Mouse (Mus musculus) midbrain, postnatal 0 days (tissue): ENCODE data around the gene Oxnad1. TPM values are rescaled to one million over a fixed set of nuclear protein-coding genes. Genes with fewer than 3 reads are reported as not detected.
A peak's percentile ranks its signal among the peaks of the same experiment; 100 is the strongest.

Source experiments
- ATAC-seq: fragments of 200-750 bp; cut with Nextera tagmentation; 2 replicates; pipeline ENCODE4 v1.8.0; 2017; ENCODE audit warnings: moderate number of reproducible peaks, mild to moderate bottlenecking, moderate TSS enrichment, moderate library complexity; ENCODE audit not compliant: low FRiP score
- DNase-seq: peaks from one replicate; pipeline ENCODE4 v3.0.0-alpha.2; 2015; ENCODE audit warnings: low spot score
- H3K27ac ChIP-seq: fragments of 300-500 bp; sonication (generic); 2 replicates; pipeline ENCODE4 v1.5.1; 2014; ENCODE audit warnings: low read depth, mild to moderate bottlenecking, low read length, mixed read lengths
- H3K27me3 ChIP-seq: fragments of 300-500 bp; sonication (generic); 2 replicates; pipeline ENCODE4 v1.6.1; 2014; ENCODE audit warnings: low read length, control low read depth, mixed read lengths; ENCODE audit not compliant: insufficient read depth
- H3K36me3 ChIP-seq: fragments of 300-500 bp; sonication (generic); 2 replicates; pipeline ENCODE4 v1.6.1; 2014; ENCODE audit warnings: low read length, control low read depth, mixed read lengths; ENCODE audit not compliant: insufficient read depth
- H3K4me1 ChIP-seq: fragments of 300-500 bp; sonication (generic); 2 replicates; pipeline ENCODE4 v1.6.1; 2014; ENCODE audit warnings: mild to moderate bottlenecking, control low read depth, antibody characterized with exemption, low read length, mixed read lengths; ENCODE audit not compliant: insufficient read depth
- H3K4me2 ChIP-seq: fragments of 300-500 bp; sonication (generic); 2 replicates; pipeline ENCODE4 v1.6.1; 2014; ENCODE audit warnings: low read depth, mild to moderate bottlenecking, low read length, mixed read lengths; ENCODE audit not compliant: poor library complexity, severe bottlenecking
- H3K4me3 ChIP-seq: fragments of 300-500 bp; sonication (generic); 2 replicates; pipeline ENCODE4 v1.5.1; 2014; ENCODE audit warnings: low read depth, mild to moderate bottlenecking, low read length, moderate library complexity
- H3K9ac ChIP-seq: fragments of 300-500 bp; sonication (generic); replicated peaks from 2 replicates; pipeline ENCODE4 v1.6.1; 2014; ENCODE audit warnings: mild to moderate bottlenecking, low read length, moderate library complexity, mixed read lengths; ENCODE audit not compliant: poor library complexity, severe bottlenecking
- H3K9me3 ChIP-seq: fragments of 300-500 bp; sonication (generic); 2 replicates; pipeline ENCODE4 v1.6.1; 2016; ENCODE audit warnings: low read length, control low read depth
- CTCF ChIP-seq: IDR thresholded peaks from 2 replicates; pipeline ENCODE4 v1.5.1; 2016; ENCODE audit warnings: antibody characterized with exemption, mild to moderate bottlenecking
- WGBS: fragments of 180-500 bp; shearing (Covaris S2); extraction: QIAGEN DNeasy Blood & Tissue Kit; methylation state at CpG from one replicate; pipeline ENCODE4 v1.1.7; 2014; 5-methylcytosine and 5-hydroxymethylcytosine counted together
- polyA plus RNA-seq: library from polyadenylated mRNA; unstranded; fragments of >200 nt; fragmentation: Nextera tagmentation; extraction: Ambion mirVana; gene quantifications from 2 replicates; pipeline ENCODE4 v1.2.1, GENCODE M21; 2015
- total RNA-seq: library from RNA; depleted of rRNA; stranded (reverse); fragments of >200 nt; gene quantifications from 2 replicates; pipeline ENCODE4 v1.2.3, GENCODE M21; 2014; rRNA removed

The Oxnad1 gene
- total and polyA plus RNA-seq, 2 experiments from 2014 or later = 17.8 to 22.6 TPM

GRCm38 (mm10) chr14:32144734-32145133 lies 59.6 kb downstream of the Oxnad1 start:
- H3K4me3 ChIP-seq = no peak overlapping the region
- TF ChIP-seq CTCF = no peak
- H3K27me3 ChIP-seq = no peaks in the 10 kb centered on the region
- H3K4me1 ChIP-seq = no peaks in the 10 kb centered on the region
- DNase-seq = no peak
- no peaks in the 10 kb centered on the region for H3K36me3 ChIP-seq
- no peak overlapping the region for H3K9ac ChIP-seq
- H3K9me3 ChIP-seq = 0 out of 2 replicates have a peak, but pooled peaks cover 4% of the 10 kb centered on the region
- no peak for ATAC-seq
- no peak overlapping the region for H3K27ac ChIP-seq
- H3K4me2 ChIP-seq = no peak overlapping the region

GRCm38 (mm10) chr14:32145401-32145800 lies 60.2 kb downstream of the Oxnad1 start:
- DNase-seq (no peak), ATAC-seq (no peak)
- Histone ChIP-seq H3K9ac (no peak overlapping the region), H3K4me2 (no peak overlapping the region), H3K36me3 (no peaks in the 10 kb centered on the region), H3K4me3 (no peak overlapping the region), H3K27me3 (no peaks in the 10 kb centered on the region), H3K9me3 (0 out of 2 replicates have a peak, but pooled peaks cover 4% of the 10 kb centered on the region), H3K27ac (no peak overlapping the region), H3K4me1 (no peaks in the 10 kb centered on the region)
- TF ChIP-seq CTCF = no peak
- WGBS = 81% methylated on average over 4 of the region's 4 CpGs

- DNase-seq (no peak), ATAC-seq (no peak)
- Histone ChIP-seq H3K36me3 (no peaks in the 10 kb centered on the region), H3K4me1 (no peaks in the 10 kb centered on the region), H3K4me2 (no peak overlapping the region), H3K27me3 (no peaks in the 10 kb centered on the region), H3K27ac (no peak overlapping the region), H3K4me3 (no peak overlapping the region), H3K9me3 (0 out of 2 replicates have a peak, but pooled peaks cover 4% of the 10 kb centered on the region), H3K9ac (no peak overlapping the region)
- no peak for TF ChIP-seq CTCF
- WGBS = 90% methylated on average over 7 of the region's 7 CpGs
These were observed 60.8 kb downstream of the Oxnad1 start for GRCm38 (mm10) chr14:32145809-32146511.

GRCm38 (mm10) chr14:32146578-32146977 lies 61.4 kb downstream of the Oxnad1 start:
- no peak for DNase-seq
- Histone ChIP-seq H3K27me3 (no peaks in the 10 kb centered on the region), H3K4me2 (no peak overlapping the region), H3K27ac (no peak overlapping the region), H3K36me3 (no peaks in the 10 kb centered on the region), H3K4me3 (no peak overlapping the region), H3K9me3 (0 out of 2 replicates have a peak, but pooled peaks cover 4% of the 10 kb centered on the region), H3K9ac (no peak overlapping the region), H3K4me1 (no peaks in the 10 kb centered on the region)
- WGBS = 62% methylated on average over 2 of the region's 2 CpGs
- no peak for ATAC-seq
- TF ChIP-seq CTCF = no peak

- H3K4me3 ChIP-seq = no peak overlapping the region
- DNase-seq (no peak), ATAC-seq (no peak)
These were observed 65.7 kb downstream of the Oxnad1 start for GRCm38 (mm10) chr14:32150872-32151271.

GRCm38 (mm10) chr14:32152243-32152965 lies 67.2 kb downstream of the Oxnad1 start:
- no peak overlapping the region for H3K4me3 ChIP-seq
- ATAC-seq = no peak
- no peaks in the 10 kb centered on the region for H3K36me3 ChIP-seq
- H3K4me2 ChIP-seq = no peak overlapping the region
- no peaks in the 10 kb centered on the region for H3K27me3 ChIP-seq
- WGBS = 89% methylated on average over 18 of the region's 18 CpGs
- TF ChIP-seq CTCF = no peak
- no peaks in the 10 kb centered on the region for H3K4me1 ChIP-seq
- H3K9me3 ChIP-seq = 0 out of 2 replicates have a peak, but pooled peaks cover 4% of the 10 kb centered on the region
- H3K27ac ChIP-seq = no peak overlapping the region
- H3K9ac ChIP-seq = no peak overlapping the region
- DNase-seq = no peak

More at GRCm38 (mm10) chr14:32150872-32151271, 65.7 kb downstream of the Oxnad1 start:
- Histone ChIP-seq H3K9me3 (0 out of 2 replicates have a peak, but pooled peaks cover 4% of the 10 kb centered on the region), H3K27ac (no peak overlapping the region), H3K4me2 (no peak overlapping the region), H3K4me1 (no peaks in the 10 kb centered on the region), H3K27me3 (no peaks in the 10 kb centered on the region), H3K36me3 (no peaks in the 10 kb centered on the region), H3K9ac (no peak overlapping the region)
- WGBS = 98% methylated on average over 2 of the region's 2 CpGs
- 0 out of 2 replicates have a peak, but pooled peaks have one; percentile 6 for TF ChIP-seq CTCF

Other genes starting within 250 kb of the Oxnad1 start
- 1.9 TPM in 2 replicates for gene Galnt15, start 56.4 kb upstream of the Oxnad1 start, total RNA-seq
- gene Galnt15, start 56.4 kb upstream of the Oxnad1 start, polyA plus RNA-seq = 0.59 and 0.77 TPM in 2 replicates
- 45.7 and 52.2 TPM in 2 replicates for gene Dph3, start 355 bp downstream of the Oxnad1 start, total RNA-seq
- gene Dph3, start 355 bp downstream of the Oxnad1 start, polyA plus RNA-seq = 71.1 and 76.0 TPM in 2 replicates
- not detected in 2 replicates for gene Msmb, start 56.6 kb downstream of the Oxnad1 start, total RNA-seq
- gene Msmb, start 56.6 kb downstream of the Oxnad1 start, polyA plus RNA-seq = not detected in 2 replicates
- gene Ncoa4, start 74.5 kb downstream of the Oxnad1 start, total RNA-seq = 117 and 151 TPM in 2 replicates
- 80.1 and 83.4 TPM in 2 replicates for gene Ncoa4, start 74.5 kb downstream of the Oxnad1 start, polyA plus RNA-seq
- 107 and 113 TPM in 2 replicates for gene Timm23, start 116.5 kb downstream of the Oxnad1 start, total RNA-seq
- gene Timm23, start 116.5 kb downstream of the Oxnad1 start, polyA plus RNA-seq = 242 and 251 TPM in 2 replicates
- gene Parg, start 116.6 kb downstream of the Oxnad1 start, total RNA-seq = 40.7 and 45.9 TPM in 2 replicates
- 24.7 and 25.7 TPM in 2 replicates for gene Parg, start 116.6 kb downstream of the Oxnad1 start, polyA plus RNA-seq
- gene Ogdhl, start 236.6 kb downstream of the Oxnad1 start, total RNA-seq = 36.4 and 38.6 TPM in 2 replicates
- gene Ogdhl, start 236.6 kb downstream of the Oxnad1 start, polyA plus RNA-seq = 25.5 and 25.8 TPM in 2 replicates